Mouse (Mus musculus) thymus, postnatal 14 days (tissue): ENCODE results near the gene Stambpl1.
A peak's percentile ranks its signal among the peaks of the same experiment; 100 is the strongest.
"Not testable (repeated sequence)": the region's sequence is repeated elsewhere in the genome, so short reads cannot be mapped to it uniquely, and the experiment has no call there.

Experiments
- DNase-seq: peaks from one replicate; pipeline ENCODE4 v3.0.0; 2021

The Stambpl1 gene

DNA sequence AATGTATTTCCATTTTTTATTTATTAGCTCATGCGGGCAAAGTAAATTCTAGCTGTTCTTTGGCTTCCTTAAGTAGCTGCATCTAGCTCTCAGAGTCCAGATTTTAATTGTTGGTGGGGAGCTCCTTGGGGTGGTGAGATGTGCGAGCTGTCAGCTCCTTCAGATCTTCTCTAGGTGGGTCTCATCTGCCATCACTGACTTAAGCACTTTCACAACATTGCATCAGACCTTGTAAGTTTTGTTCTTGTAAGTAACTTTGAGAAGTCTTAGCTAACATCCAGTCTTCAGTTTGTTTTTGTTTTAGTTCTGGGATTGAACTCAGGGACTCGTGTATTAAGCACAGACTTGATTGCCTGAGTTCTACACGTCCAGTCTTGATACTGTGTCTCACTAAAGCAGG is 6.9 kb downstream of the Stambpl1 start:
- no peak for DNase-seq

DNA sequence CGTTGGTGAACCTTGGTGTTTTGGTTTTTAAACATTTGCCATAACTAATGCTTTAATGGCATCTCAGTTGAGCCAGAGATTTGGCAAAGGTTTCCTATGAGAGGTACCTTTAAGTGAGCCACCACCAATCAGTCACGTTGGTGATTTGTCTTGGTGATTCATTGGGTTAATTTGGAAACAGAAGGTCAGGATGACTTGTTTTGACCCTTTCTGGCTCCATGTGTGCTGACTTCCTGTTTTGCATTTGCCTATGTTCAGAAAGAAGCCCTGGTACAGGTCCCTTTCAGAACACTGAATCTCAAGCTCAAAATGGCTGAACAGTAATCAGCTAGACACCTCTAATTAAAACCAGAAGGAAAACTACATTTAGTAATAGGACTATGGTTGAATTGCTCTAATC is 7.5 kb downstream of the Stambpl1 start:
- DNase-seq = no peak

DNA sequence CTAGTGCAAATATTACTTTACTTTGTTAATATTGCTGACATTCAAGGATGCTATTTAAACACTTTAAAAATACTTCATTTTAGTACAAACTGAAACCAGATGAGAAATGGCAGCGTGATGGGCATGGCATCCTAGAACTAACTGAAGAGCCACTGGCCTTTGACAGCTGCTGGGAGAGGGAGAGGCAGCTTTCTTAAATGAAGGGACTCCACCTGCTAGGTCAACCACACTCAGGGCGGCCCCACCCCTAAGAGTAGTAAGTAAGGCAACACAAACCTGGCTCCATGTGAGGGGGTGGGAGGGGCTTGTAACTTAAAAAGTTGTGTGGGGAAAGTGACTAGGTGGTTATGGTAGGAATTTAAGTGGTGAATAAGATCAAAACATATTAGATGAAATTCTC is 10.6 kb downstream of the Stambpl1 start:
- peak; percentile 49 for DNase-seq

DNA sequence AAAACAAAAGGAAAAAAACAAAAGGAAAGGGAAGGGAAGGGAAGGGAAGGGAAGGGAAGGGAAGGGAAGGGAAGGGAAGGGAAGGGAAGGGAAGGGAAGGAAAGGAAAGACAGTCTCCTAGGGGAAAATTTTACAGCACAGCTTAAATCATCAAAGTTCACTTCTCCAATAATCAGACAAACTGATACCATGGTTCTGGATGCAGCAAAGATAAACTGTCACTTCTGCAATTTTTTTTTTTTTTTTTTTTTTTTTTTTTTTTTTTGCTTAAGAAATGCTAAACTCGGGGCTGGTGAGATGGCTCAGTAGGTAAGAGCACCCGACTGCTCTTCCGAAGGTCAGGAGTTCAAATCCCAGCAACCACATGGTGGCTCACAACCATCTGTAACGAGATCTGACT is 14.1 kb downstream of the Stambpl1 start:
- not testable (repeated sequence) for DNase-seq

DNA sequence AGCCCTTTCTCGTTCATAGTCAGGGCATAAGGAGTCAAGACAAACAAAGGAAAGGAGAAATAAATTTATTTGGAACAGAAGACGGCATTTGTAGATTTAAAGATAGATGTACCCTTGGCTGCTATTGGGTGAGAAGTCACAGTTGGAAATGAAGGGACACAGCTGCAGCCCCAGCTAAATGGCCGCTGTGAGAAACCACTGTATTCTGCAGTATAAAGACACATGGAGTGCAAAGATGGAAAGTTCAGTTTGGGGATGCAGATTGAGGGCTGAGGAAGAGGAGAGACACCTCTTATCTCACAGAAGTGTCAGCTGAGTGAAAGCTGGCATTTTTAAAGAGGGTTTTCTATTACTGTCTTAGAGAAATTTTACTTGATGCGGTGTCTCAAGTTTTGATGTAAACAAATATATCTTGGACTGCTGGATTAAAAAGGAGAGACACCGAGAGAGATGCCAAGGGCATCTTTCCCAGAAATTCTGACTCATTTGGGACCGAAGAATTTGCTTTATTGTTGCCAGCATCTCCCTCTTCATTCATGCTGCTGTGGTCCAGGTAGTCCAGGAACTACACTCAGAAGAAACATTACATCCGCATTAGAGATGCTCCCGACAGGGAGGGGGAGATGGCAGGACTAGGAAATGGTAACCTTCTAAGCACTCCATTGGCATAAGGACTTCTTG is 14.9 kb downstream of the Stambpl1 start:
- DNase-seq = no peak

DNA sequence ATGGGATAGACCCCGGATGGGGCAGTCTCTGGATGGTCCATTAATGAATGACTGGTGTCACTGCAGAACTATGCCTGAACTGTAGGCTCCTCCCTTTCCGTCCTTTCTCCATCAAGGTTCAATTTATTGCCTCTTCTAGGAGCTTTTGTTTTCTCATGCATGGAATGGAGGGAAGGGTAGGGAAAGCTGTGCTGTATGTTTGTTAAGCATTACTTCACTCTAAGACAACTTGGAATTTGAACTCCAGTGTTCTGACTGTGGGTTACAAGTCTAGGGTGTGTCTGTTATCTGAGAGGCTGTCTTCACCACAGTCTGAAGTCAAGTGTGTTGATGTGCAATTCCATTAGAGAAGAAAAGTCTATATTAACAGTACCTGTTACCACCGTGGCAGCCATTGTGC is 17.0 kb downstream of the Stambpl1 start:
- no peak for DNase-seq

DNA sequence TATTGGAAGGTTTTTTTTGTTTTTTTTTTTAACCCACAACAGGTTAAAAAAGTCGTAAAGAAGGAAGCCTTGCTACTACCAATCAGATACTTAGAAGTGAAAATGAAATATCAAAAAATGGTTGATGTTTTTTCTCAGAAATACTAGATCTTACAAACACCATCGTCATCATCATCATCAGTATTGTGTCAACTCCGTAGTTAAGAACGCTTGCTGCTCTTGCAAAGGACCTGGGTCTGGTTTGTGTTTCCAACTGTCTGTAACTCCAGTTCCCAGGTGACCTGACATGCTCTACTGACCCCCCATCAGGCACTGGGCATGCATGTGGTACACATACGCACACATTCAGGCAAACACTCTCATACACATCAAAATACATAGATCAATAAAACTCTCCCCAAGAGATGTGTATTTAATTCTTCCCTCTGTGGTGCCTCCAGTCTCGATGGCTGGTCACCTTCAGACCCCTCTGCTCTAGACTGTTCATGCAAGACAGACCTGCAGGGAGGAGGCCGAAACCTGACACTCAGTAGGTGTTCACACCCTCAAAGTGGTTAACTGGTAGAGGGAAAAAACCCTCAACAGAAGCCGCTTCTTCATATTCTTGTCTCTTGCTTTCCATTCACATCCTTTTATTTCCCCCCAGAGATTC is 18.0 kb downstream of the Stambpl1 start:
- DNase-seq = no peak

DNA sequence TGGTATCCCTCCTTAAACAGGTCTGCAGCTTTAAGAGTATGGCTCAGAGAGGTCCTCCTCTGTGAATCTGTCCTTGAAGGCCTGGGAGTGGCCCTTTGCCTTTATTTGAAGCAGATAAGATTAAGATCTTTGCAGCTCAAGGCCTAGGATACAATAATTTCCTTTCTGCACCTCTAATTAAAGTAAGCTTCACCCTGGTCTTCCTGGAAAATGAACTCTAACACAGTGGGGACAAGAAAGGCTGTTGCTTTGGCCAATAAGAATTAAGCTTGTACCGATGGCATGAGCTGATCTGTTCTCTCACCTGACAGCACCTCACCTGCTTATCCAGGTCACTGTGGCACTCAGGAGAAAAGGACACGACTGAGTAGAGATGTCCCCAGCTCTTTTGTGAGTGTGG is 18.8 kb downstream of the Stambpl1 start:
- no peak for DNase-seq

DNA sequence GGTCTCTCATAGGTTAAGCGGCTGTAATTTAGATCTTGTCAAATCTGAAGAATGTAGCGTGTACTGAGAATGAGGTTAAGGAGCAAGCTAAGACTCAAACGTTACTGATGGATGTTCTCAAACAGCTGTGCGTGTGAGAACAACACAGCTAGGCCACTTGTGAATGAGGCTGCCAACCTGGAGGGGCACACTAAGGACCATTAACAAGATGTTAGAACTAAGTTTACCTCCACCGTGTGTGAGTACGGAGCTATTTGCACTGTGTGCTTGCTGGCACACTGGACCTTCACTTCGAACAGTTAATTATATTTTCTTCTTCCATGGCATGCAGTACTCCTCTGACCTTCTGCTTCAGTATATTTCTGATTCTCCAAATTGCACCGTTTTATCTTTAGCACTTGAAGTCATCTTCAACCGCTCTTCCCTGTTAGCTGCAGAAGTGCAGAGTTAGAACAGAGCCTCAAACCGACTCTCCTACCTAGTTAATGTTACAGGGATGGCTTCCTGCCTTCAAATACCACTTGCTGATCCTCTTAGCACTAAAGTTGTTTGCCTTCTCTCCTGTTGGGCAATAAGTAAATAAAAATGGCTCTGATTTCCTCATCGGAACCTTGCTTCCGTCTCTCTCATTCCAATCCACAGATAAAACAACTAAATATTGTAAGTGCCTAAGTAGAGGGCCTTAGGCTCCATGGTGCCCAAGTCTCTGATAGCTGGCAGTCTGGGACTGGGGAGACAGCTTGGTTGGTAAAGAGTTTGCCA is 20.6 kb downstream of the Stambpl1 start:
- DNase-seq = no peak

DNA sequence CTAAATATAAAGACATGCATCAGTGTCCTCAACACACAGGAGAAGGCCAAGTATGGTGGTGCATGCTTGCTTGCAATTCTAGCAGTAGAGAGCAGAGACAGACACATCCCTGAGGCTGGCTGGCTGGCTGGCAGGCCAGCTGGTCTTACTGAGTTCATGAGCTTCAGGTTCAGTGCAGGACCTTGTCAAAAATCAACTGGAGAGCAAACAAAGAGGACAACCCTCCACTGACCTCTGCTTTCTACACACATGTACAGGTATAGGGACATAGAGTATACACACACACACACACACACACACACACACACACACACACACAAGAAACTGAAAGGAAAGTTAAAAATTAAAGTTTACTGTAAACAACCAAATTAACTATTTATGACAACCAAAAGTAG is 21.2 kb downstream of the Stambpl1 start:
- DNase-seq = no peak

DNA sequence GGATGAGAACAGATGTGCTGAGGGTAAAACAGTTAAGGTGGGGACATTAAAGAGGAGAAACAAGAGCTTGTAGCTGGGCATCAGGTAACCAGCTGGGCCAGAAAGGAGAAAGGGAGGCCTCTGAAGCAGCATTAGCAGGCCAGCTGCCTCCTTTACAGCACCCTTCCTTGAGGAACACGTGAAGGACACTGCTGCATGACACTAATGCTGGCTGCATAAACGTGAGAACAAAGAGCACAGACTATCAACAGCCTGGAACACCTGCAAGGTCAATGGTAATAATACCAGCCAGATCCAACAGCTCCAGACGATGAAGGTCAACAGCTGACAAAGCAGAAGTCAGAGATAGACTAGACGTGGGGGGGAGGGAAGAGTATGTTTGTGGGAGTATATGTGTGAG is 22.1 kb downstream of the Stambpl1 start:
- DNase-seq = no peak

DNA sequence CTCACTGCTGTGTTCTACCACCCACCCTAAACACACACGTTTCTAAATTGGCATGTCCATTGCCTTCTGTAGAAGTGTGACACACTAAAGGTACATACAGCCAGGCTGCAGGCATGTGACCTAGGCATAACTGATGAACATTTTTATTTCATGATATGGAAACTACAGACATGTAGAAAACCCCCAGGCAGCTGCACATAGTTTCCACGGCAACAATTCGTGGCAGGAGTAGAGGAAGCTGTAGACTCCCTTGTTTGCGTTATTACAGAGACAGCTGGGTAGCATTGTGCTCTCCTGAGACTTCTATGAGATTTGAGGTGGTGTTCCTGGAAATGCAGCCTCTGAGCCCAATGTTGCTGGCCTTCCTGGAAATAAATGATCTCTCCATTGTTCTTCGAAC is 24.9 kb downstream of the Stambpl1 start:
- peak; percentile 75 for DNase-seq

DNA sequence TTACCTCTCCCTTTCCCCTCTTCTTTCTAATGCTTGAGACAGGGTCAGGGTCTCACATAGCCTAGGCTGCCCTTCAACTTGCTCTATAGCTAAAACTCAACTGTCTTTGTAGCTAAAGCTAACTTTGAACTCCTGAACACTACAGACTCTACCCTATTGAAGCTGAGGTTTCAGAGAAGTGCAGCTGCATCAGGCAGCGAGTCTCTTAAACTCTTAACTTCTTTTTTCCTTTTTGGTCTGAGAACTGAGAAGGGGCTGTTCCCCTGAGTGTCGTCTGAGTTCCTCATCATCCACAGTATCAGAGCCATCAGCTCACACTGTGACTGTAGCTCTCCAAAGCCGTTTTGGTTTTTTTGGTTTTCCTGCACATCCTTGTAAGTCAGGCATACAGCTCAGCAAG is 25.7 kb downstream of the Stambpl1 start:
- DNase-seq = peak; percentile 52

DNA sequence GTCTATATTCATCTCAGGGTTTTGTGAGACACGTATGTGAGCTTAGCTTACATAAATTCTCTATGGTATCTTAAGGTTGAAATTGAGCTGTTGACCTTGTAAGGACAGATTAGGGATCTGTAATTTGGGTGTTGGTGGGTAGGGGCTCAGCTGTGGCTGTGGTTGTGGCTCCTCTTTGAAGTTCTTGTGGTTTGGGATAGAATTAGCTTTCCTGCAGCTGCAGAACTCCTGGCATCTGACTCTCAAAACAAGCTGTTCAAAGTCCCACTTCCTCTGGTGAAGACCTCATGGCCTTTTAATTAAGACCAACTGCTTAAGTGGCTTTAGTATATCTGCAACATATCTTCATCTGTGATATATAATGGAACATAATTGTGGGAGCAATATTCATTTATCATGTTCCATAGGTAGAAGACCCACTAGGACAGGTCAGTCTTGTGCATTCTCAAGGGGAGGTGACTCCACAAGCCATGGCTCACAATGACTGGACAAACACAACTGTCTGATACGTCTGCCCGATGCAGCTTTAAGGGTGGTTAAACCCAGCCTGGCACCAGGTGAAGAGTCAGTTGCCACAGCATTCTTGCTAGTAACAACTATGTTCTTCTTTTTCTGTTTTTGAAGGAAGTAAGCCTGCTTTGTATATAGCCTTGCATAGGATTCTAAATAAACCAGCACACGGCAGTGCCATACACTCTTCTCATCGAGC is 27.4 kb downstream of the Stambpl1 start:
- DNase-seq = peak; percentile 66

DNA sequence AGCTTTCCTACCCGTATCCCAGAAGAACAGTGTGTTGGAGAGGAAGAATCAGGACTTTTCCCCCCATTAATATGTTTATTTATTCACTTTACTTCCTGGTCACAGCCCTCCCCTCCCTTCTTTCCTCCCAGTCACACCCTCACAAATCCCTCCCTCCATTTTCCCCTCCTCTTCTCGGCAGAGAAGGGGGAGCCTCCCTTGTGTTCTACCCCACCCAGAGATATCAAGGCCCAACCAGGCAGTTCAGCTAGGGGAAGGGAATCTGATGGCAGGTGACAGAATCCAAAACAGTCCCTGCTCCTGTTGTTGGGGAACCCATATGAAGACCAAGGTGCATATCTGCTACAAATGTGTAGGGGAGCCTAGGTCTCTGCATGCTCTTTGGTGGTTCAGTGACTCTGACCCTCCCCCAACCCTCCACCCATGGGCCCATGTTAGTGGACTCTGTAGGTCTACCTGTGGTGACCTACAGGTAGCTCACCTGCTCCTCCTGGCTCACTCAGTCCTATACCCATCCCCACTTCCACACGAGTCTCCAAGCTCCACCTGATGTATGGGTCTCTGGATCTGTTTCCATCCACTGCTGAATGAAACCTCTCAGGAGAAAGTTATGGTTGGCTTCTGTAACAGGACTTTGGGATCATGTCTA is 28.8 kb downstream of the Stambpl1 start:
- DNase-seq = no peak

DNA sequence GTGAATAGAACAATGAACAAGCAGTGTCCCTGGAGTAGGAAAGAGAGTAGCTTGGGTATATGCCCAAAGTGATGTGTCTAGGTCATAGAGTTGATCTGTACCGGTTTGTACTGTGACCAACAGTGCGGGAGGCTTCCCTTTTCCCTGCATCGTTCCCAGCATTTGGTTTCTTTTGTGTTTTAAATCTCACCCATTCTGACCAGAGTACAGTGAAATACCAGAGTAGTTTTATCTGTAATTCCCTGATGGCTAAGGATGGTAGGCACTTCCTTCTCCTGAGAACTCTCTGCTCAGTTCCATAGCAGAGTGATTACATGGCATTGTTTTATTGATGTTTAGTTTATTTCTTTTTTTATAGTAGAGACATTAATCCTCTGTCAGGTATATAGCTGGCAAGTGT is 30.8 kb downstream of the Stambpl1 start:
- no peak for DNase-seq

DNA sequence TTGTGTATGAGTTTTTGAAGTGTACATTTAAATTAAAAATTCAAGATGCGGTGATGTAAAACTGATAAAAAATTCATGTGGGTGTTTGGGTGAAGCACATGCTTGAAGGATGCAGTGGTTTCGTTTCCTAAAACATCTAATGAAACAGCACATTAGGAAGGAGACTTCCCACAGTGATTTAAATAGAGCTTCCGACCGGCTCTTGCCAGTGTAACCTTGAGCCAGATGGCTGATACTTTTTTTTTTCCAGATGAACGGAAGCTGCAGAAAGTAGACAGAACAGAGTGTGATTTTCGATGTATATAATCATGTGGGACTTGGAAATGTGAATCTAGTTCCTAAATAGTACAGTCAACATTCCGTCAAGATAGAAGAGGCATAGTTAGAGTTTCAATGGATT is 39.6 kb downstream of the Stambpl1 start:
- DNase-seq = no peak

DNA sequence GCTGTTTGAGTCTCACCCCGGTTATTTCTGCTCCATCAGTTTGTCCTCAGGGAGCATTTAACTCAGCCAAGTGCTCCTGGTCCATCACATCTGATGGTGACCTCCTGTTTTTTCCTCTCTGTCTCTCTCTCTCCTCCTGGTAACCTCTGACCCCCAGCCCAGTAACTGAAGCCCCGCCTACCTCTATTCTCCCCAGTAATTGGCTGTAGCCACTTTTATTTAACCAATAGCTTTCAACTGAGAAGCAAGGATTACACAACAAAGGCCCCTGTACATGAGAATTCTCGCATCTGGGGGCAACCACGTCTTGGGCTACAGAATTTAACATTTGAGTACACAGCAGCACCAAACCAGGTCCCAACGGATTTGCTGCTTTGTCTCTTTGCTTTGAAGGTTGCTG is 40.3 kb downstream of the Stambpl1 start:
- DNase-seq = no peak

DNA sequence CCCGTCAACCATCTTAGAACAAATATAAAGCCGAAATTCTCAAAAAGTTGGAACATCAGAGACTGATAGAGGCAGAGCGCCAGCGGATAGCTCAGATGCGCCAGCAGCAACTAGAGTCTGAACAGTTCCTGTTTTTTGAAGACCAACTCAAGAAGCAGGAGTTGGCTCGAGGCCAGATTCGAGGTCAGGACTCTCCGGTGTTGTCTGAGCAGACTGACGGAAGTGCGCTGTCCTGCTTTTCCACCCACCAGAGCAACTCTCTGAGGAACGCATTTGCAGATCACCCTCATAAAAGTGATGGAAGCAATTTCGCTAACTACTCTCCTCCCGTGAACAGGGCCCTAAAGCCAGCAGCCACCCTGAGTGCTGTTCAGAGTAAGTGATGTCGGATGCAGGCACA is 41.9 kb downstream of the Stambpl1 start:
- DNase-seq = no peak

DNA sequence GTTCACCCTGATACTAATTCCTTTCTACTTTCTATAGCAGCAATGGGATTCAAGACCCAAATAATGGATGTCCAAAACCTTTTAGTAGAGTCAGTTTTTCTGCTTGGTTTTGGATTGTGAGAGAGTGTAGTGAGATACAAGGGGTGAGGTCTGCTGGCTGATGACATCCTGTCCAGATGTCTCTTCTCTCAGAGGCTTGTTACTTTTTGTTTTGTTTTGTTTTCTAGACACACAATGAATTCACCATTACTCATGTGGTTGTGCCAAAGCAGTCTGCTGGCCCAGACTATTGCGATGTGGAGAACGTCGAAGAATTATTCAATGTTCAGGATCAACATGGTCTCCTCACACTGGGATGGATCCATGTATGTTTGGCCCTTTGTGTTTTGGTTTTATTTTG is 44.0 kb downstream of the Stambpl1 start:
- DNase-seq = no peak

DNA sequence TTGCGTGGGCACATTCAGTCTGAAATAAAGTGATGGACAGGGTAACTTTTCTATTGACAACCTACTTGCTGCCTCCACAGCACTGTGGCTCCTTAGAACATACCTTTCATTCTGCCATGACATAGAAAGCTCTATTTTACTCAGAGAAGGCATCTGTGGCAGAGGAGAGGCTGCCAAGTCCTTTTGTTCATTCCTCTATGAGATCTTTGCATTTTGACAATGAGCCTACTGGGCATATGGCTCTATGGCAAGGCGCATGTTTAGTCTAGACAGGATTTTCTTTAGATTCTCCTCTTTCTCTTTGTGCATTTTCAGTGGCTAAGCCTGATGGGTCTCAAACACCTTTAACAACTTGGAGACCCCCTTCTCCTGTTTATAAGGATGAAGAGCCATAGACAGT is 45.7 kb downstream of the Stambpl1 start:
- DNase-seq = no peak

DNA sequence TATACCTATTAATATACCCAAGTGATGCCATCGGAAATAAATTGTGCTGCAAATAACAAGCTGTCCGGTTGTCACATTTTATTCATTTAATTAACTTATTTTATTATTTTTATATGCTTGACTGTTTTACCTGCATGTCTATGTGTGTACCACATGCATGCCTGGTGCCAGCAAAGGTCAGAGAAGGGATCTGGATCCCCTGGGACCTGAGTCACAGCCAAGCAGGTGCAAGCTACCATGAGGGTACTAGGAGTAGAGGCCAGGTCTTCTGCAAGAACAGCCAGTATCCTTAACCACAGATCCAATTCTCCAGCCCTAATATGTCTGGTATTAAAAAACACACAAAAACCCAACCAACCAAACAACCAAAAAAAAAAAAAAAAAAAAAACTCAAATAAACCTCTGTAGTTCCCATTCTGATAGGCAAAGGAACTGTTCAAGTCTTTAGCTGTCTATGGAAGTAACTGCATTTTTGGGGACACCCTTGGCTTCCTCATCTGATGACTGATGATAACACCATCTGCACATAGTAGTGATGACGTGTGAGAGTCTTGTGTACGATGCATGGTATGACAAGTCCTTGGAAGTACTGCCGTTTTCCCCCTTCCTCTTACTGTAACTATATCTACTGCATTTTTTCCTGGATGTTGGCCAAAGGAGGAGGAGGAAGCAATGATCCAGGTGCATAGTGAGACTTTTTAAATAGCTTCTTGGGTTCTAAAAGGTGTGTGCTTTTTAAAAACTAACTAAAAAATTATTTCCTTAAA is 48.4 kb downstream of the Stambpl1 start:
- DNase-seq = no peak
